Mouse (Mus musculus): ENCODE measurements at regions not wholly inside any gene's neighbourhood (a gene's known extent, or its start where the extent isn't known, plus 50 kb on each side); places are given as distances from the start of the nearest gene placed in this dataset.
A peak's percentile ranks its signal among the peaks of the same experiment; 100 is the strongest.
"Not testable (repeated sequence)": the region's sequence is repeated elsewhere in the genome, so short reads cannot be mapped to it uniquely, and the experiment has no call there.

GRCm38 (mm10) chr12:117379103-117379850, 137.0 kb upstream of the Rapgef5 start:
- no peak for DNase-seq (ENCODE audit: low read depth, low spot score)

- no peak for DNase-seq (ENCODE audit: low read depth, low spot score)
Observed at GRCm38 (mm10) chr12:117380836-117381235, 135.4 kb upstream of the Rapgef5 start.

GRCm38 (mm10) chr12:117382727-117383126, 133.6 kb upstream of the Rapgef5 start:
- not testable (repeated sequence) for DNase-seq (ENCODE audit: low read depth, low spot score)

- peak; percentile 83 for DNase-seq (ENCODE audit: low read depth, low spot score)
Observed at GRCm38 (mm10) chr12:117385072-117385666, 131.1 kb upstream of the Rapgef5 start.

GRCm38 (mm10) chr12:117385697-117386096, 130.6 kb upstream of the Rapgef5 start:
- DNase-seq (ENCODE audit: low read depth, low spot score): no peak

- DNase-seq (ENCODE audit: low read depth, low spot score): no peak
Observed at GRCm38 (mm10) chr12:117386957-117387356, 129.3 kb upstream of the Rapgef5 start.

- no peak for DNase-seq (ENCODE audit: low read depth, low spot score)
Observed at GRCm38 (mm10) chr12:117389516-117390347, 126.5 kb upstream of the Rapgef5 start.

- no peak for DNase-seq (ENCODE audit: low read depth, low spot score)
Observed at GRCm38 (mm10) chr12:117397512-117397911, 118.8 kb upstream of the Rapgef5 start.

- DNase-seq (ENCODE audit: low read depth, low spot score): peak; percentile 77
Observed at GRCm38 (mm10) chr12:117403513-117404156, 112.6 kb upstream of the Rapgef5 start.

- DNase-seq (ENCODE audit: low read depth, low spot score): no peak
Observed at GRCm38 (mm10) chr12:117404157-117404752, 112.0 kb upstream of the Rapgef5 start.

- DNase-seq (ENCODE audit: low read depth, low spot score): no peak
Observed at GRCm38 (mm10) chr12:117406832-117407231, 109.4 kb upstream of the Rapgef5 start.

- DNase-seq (ENCODE audit: low read depth, low spot score): no peak
Observed at GRCm38 (mm10) chr12:117410604-117411003, 105.7 kb upstream of the Rapgef5 start.

GRCm38 (mm10) chr12:117412257-117412656, 104.0 kb upstream of the Rapgef5 start:
- no peak for DNase-seq (ENCODE audit: low read depth, low spot score)

GRCm38 (mm10) chr12:117412779-117413505, 103.3 kb upstream of the Rapgef5 start:
- DNase-seq (ENCODE audit: low read depth, low spot score): no peak

GRCm38 (mm10) chr12:117414020-117414419, 102.3 kb upstream of the Rapgef5 start:
- no peak for DNase-seq (ENCODE audit: low read depth, low spot score)

- no peak for DNase-seq (ENCODE audit: low read depth, low spot score)
Observed at GRCm38 (mm10) chr12:117415146-117415545, 101.1 kb upstream of the Rapgef5 start.

- no peak for DNase-seq (ENCODE audit: low read depth, low spot score)
Observed at GRCm38 (mm10) chr12:117417991-117418390, 98.3 kb upstream of the Rapgef5 start.

- no peak for DNase-seq (ENCODE audit: low read depth, low spot score)
Observed at GRCm38 (mm10) chr12:117422315-117422978, 93.8 kb upstream of the Rapgef5 start.

GRCm38 (mm10) chr12:117425363-117426031, 90.8 kb upstream of the Rapgef5 start:
- DNase-seq (ENCODE audit: low read depth, low spot score): no peak

GRCm38 (mm10) chr12:117427431-117427830, 88.8 kb upstream of the Rapgef5 start:
- peak; percentile 63 for DNase-seq (ENCODE audit: low read depth, low spot score)
